Mouse (Mus musculus) neural tube, embryonic 10.5 days (tissue): ENCODE data around the gene Vwa3b.
"Not testable (repeated sequence)": the region's sequence is repeated elsewhere in the genome, so short reads cannot be mapped to it uniquely, and the experiment has no call there.

Experiments
- DNase-seq: peaks from one replicate; pipeline ENCODE4 v3.0.0-alpha.2; 2017; ENCODE audit warnings: low spot score; ENCODE audit errors: extremely low spot score

The Vwa3b gene

DNA sequence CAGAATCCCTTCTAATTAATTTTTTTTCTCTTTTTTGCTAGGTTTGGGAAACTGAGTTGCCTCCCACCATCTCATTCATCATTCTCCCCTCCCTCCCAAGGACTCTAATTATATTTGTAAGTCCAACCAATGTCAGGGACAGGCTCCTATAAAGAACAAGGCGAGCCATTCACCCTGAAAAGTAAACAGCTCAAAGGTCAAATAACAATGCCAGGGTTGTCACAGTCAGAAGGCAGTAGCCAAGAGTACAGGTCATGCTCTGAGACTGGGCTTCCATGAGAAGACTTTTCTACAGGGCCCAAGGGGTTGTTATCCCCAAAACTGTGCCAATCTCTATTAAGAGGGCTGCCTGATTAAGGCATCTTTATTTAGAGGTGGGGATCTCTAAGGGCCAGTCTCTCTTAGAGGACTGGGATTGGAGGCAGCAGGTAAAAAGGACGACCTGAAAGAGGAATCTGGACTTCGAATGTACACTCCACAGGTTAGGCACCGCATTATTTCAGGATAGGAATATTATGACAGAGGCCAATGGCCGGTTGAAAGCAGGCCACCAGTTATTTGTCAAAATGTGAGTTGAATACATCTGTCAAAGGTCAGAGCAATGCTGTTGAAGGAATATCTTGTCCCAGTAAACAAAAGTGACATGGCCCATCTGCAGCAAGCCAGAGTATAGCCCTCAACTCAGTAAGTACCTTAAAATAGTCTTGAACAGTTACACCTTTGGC is at the start of gene Vwa3b:
TSS of gene Vwa3b (plus strand) at position 635 of the 725 bp plus-strand sequence.
- no peak for DNase-seq

- no peak for DNase-seq
These were observed 49.6 kb upstream of the Vwa3b start for GRCm38 (mm10) chr1:36976770-36977169.

GRCm38 (mm10) chr1:36982191-36982961 is 44.0 kb upstream of the Vwa3b start:
- no peak for DNase-seq

- no peak for DNase-seq
These were observed 42.6 kb upstream of the Vwa3b start for GRCm38 (mm10) chr1:36983754-36984153.

DNA sequence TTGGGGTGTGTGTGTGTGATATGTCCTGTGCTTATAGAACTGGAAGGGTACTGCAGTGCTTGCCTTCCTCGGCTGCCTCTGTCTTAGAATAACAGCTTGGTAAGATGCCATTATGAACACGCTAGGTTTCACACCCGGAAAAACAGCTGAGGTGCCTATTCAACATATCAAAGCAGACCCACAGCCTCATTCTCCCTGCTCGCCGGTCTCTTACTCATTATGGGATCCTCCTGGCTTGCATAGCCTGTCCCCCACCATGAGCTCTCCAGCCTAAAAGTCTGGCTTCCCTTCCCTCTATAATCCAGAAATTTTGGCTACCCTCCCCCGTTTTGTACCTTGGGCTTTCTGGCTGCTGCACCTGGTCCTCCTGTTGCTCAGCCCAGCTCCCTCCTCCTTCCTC is 42.0 kb upstream of the Vwa3b start:
- DNase-seq, result no peak

GRCm38 (mm10) chr1:36985896-36986295 is 40.5 kb upstream of the Vwa3b start:
- no peak for DNase-seq

GRCm38 (mm10) chr1:36986396-36987160 is 39.8 kb upstream of the Vwa3b start:
- DNase-seq, result no peak

GRCm38 (mm10) chr1:36987172-36988148 is 38.9 kb upstream of the Vwa3b start:
- DNase-seq, result no peak

GRCm38 (mm10) chr1:36988161-36988560 is 38.2 kb upstream of the Vwa3b start:
- DNase-seq, result no peak

GRCm38 (mm10) chr1:36988561-36988960 is 37.8 kb upstream of the Vwa3b start:
- DNase-seq, result no peak

- no peak for DNase-seq
These were observed 32.1 kb upstream of the Vwa3b start for GRCm38 (mm10) chr1:36994296-36994695.

DNA sequence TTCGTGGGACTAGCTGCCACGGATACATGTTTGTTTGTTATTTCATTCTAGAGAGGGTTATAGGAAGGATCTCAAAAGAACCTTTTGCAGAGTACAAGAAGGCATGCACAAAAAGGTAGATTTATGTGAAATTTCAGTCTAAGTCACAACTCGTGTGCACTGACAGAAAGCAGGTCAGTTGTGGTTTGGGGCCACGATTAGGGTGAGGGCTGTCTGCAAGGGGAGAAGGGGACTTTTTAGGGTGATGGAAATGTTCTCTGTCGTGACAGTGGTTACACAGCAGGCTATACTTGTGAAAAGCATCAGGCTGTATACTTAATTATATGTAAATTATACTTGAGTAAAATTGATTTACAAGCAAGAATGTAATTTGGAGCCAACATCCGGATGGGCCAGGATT is 30.6 kb upstream of the Vwa3b start:
- DNase-seq, result no peak

DNA sequence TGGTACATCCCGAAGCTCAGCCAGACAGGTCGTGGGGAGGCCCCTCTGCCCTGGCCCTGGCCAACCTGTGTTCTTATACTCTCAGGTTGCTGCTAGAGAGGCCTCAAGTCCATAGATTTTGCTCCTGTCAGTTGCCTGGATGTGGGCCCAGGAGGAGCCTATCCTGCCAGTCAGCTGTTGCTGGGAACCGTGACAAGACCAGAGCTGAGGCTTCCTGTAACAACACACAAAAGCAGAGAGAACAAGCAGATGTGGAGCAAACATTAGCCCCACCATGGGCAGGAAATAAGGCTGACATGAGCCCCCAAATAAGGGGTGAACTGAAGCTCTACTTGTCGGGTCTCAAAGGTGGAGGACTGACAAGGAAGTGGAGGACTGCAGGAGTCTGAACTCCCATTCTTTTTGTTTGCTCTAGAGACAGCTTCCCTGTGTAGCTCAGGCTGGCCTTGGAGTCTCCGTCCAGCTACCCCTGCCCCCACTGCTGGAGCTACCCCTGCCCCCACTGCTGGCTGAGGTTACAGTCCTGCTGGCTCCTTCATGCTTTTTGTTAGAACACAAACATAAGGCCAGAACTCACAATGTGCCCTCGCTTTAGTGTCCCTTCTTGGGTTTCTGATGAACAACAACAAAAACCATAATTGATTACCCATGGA is 29.7 kb upstream of the Vwa3b start:
- peak; percentile 26 for DNase-seq

GRCm38 (mm10) chr1:37000307-37000706 is 26.1 kb upstream of the Vwa3b start:
- DNase-seq, result no peak

DNA sequence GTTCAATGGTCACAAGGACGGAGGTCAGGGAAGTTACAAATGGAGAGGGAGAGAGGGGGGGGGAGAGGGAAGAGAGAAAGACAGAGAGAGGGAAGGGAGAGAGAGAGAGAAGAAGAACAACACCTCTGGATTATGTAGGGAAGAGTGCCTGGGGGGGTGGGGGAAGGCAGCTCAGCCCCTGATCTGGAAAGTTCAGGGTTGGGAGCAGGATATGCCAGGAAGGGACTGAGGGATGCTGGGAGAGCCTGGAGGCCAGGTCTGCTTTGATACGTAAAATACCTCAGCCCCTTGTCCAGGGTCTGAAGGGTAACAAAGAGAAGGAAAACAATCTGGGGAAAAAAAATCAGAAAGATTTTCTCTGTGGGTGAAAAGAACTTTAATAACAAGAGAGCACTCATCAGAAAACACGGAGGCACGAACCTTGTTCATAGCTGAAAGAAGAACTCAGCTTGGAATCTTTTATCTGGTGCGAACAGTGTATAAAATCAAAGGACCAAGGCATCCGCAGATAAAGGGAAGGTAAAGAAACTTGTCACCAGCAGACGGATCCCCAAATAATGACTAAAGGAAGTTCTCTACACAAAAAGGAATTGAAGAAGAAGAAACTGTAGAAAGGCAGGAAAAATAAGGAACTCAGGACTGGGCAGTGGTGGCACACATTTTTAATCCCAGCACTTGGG is 24.6 kb upstream of the Vwa3b start:
- DNase-seq, result no peak

DNA sequence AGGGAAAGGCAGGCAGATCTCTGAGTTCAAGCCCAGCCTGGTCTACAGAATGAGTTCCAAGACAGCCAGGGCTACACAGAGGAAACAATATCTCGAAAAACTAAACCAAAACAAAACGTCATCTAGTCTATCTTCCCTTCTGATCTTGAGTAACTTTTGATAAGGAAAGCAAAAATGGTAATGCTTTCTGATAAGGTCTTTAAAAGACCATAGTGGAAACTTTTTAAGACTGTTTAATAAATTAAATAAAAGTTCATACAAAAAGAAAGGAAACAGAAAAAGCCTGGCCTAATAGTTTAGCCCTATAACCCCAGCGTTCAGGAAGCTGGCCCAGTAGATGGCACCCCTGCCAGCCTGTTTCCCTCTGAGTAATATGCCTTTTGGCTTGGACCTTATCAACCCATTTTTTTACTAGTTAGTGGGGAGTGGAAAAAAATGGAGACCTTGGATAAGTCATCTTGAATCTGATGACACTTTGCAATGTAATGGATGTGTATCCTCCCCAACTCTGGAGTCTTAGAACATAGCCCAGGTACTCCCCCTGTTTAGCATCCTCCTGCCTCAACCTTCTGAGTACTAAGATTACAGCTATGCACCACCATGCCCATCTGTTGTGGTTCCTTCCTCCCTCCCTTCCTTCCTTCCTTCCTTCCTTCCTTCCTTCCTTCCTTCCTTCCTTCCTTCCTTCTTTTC is 23.9 kb upstream of the Vwa3b start:
- DNase-seq, result no peak

GRCm38 (mm10) chr1:37004533-37004932 is 21.9 kb upstream of the Vwa3b start:
- DNase-seq, result no peak

- no peak for DNase-seq
These were observed 21.4 kb upstream of the Vwa3b start for GRCm38 (mm10) chr1:37005036-37005435.

DNA sequence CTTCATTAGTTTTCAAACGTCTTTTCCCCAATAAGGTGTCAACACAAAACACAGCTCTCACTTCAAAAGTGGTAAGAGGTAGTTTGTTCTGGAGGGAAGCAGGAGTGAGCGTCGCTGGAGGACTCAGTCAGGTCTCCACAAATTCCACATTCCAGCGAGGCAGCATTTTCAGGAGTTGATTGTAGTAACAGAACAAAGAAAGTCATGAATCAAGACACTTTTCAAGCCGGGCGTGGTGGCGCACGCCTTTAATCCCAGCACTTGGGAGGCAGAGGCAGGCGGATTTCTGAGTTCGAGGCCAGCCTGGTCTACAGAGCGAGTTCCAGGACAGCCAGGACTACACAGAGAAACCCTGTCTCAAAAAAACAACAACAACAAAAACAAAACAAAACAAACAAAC is 19.9 kb upstream of the Vwa3b start:
- DNase-seq, result not testable (repeated sequence)
